Mouse (Mus musculus) bone marrow, adult 2 months (tissue): ENCODE measurements around the gene Gm525.

Experiments used
- CTCF ChIP-seq: fragments of 200-500 bp; IDR thresholded peaks from 2 replicates; pipeline ENCODE4 v1.5.1; 2011; ENCODE audit warnings: low read length, control low read depth; ENCODE audit not compliant: control insufficient read depth, insufficient read depth
- POLR2A ChIP-seq: fragments of 200-500 bp; IDR thresholded peaks from 2 replicates; pipeline ENCODE4 v1.6.1; 2011; ENCODE audit warnings: low read depth, mild to moderate bottlenecking, control low read depth, low read length, borderline replicate concordance; ENCODE audit not compliant: control insufficient read depth

DNA sequence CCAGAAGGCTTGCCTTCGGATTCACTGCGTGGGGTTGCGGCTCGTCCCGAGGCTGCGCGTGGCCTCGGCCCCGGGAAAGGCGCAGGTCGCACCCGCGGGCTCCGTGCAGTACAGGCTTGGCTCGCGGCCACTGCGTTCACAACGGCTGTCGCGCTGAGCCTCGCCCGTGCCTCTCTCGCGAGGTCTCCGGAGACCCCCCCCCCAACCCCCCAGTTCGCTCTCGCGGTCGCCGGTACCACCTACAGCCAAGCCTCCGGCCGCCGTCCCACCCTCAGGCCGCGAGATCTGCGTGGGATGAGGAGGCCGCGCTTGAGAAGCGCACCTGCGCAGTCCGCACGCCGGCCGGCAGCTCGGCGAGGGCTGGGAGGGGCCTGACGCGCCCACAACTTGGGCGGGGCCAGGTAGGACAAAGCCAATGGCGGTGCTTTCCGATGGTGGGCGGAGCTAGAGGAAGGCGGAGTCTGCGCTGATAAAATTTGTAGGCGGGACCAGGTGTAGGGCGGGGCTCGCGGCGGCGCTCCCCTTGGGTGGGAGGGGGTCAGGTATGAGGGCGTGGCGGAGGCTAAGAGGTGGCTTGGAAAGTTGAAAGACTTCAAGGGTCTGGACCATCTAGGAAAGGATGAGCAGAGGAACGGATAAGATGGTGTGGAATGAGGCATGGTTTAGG, 13.1 kb upstream of the Gm525 start:
- no peak for TF ChIP-seq CTCF
- TF ChIP-seq POLR2A, result peak; percentile 33; the same call in 1 of the 2 replicates
